Mouse (Mus musculus) heart, adult 2 months (tissue): ENCODE results near the gene Nsun5. TPM values are rescaled to one million over a fixed set of nuclear protein-coding genes. Genes with fewer than 3 reads are reported as not detected.

ENCODE experiments used
- DNase-seq, 2 experiments: peaks; one replicate each; pipeline ENCODE4 v3.0.0; 2021
- H3K27ac ChIP-seq: fragments of 200-600 bp; 2 replicates; pipeline ENCODE4 v1.8.1; 2022
- H3K27me3 ChIP-seq: fragments of 200-500 bp; 2 replicates; pipeline ENCODE4 v1.6.1; 2012; ENCODE audit warnings: mild to moderate bottlenecking, low read length, inconsistent platforms, mixed read lengths; ENCODE audit not compliant: control insufficient read depth, insufficient read depth
- H3K36me3 ChIP-seq: fragments of 200-500 bp; 2 replicates; pipeline ENCODE4 v1.6.1; 2012; ENCODE audit warnings: low read length, inconsistent platforms; ENCODE audit not compliant: control insufficient read depth, insufficient read depth
- H3K4me1 ChIP-seq: fragments of 200-500 bp; 2 replicates; pipeline ENCODE4 v1.6.1; 2011; ENCODE audit warnings: low read length; ENCODE audit not compliant: control insufficient read depth, insufficient read depth
- H3K4me3 ChIP-seq: fragments of 200-600 bp; 2 replicates; pipeline ENCODE4 v1.8.1; 2022
- H3K79me2 ChIP-seq: fragments of 200-500 bp; replicated peaks from 2 replicates; pipeline ENCODE4 v1.6.1; 2012; ENCODE audit warnings: mild to moderate bottlenecking, inconsistent platforms, low read length, moderate library complexity, mixed read lengths; ENCODE audit not compliant: control insufficient read depth, insufficient read depth
- H3K9ac ChIP-seq: fragments of 200-500 bp; 2 replicates; pipeline ENCODE4 v1.6.1; 2012; ENCODE audit warnings: low read depth, mild to moderate bottlenecking, control low read depth, inconsistent platforms, low read length, mixed read lengths
- CTCF ChIP-seq: fragments of 200-600 bp; IDR thresholded peaks from 2 replicates; pipeline ENCODE4 v1.8.1; 2022; ENCODE audit warnings: antibody characterized with exemption, mild to moderate bottlenecking, moderate library complexity
- EP300 ChIP-seq: fragments of 200-500 bp; IDR thresholded peaks from 2 replicates; pipeline ENCODE4 v1.6.1; 2011; ENCODE audit warnings: low read depth, low read length, control low read depth; ENCODE audit not compliant: insufficient read depth
- POLR2A ChIP-seq: fragments of 200-500 bp; IDR thresholded peaks from 2 replicates; pipeline ENCODE4 v1.6.1; 2011; ENCODE audit warnings: mild to moderate bottlenecking, low read depth, low read length, control low read depth; ENCODE audit not compliant: insufficient read depth
- WGBS: fragments of 180-500 bp; shearing (Covaris S2); methylation state at CpG from one replicate; pipeline ENCODE4 v1.1.7; 2018; 5-methylcytosine and 5-hydroxymethylcytosine counted together
- intact Hi-C: fragments of 180-260 bp; cut with DNase I; formaldehyde crosslinking; loops from one replicate; pipeline ENCODE4 v1.15.1; 2025
- polyA plus RNA-seq: library from polyadenylated mRNA; depleted of rRNA; stranded (reverse); fragments of >200 nt; gene quantifications from 2 replicates; pipeline ENCODE4 v1.2.3, GENCODE M21; 2012
- total RNA-seq, 2 experiments: library from RNA; stranded (reverse); gene quantifications; 2 replicates each; pipeline ENCODE4 v1.2.3; 2021

Gene Nsun5
- total and polyA plus RNA-seq, 3 experiments = 14.1 to 21.6 (median 18.3) TPM

DNA sequence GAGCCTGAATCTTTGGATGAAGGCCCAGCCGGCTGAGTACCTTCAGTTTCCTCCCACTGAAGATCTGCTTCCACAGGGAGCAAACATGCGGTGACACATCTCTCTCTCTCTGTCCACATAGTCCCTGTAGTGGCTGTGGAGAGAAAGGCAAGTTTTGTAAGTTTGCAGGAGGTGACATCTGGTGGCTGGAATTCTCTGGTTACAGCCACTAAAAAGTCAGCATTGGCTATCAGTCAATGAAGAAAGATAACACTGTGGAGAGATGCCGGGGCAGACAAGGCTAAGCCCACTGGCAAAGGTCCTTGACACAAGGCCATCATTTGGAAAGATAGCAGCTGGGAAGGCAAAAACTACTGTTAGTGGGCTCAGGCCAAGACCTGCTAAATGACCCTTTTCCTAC is 32.2 kb upstream of the Nsun5 start:
- H3K79me2 ChIP-seq = no peaks in the 10 kb centered on the region
- no peak overlapping the region for H3K4me3 ChIP-seq
- intact Hi-C loops = loop anchor here (5.0 kb wide), 1 partner anchor 100 kb away; no protein-coding TSS in a partner anchor
- H3K36me3 ChIP-seq = no peaks in the 10 kb centered on the region
- peak; percentile 53 for TF ChIP-seq CTCF
- no peak for TF ChIP-seq EP300
- no peak overlapping the region for H3K9ac ChIP-seq
- H3K27me3 ChIP-seq = no peaks in the 10 kb centered on the region
- WGBS = 32% methylated on average over 3 of the region's 3 CpGs
- no peaks in the 10 kb centered on the region for H3K4me1 ChIP-seq
- no peak overlapping the region for H3K27ac ChIP-seq
- no peak for DNase-seq

DNA sequence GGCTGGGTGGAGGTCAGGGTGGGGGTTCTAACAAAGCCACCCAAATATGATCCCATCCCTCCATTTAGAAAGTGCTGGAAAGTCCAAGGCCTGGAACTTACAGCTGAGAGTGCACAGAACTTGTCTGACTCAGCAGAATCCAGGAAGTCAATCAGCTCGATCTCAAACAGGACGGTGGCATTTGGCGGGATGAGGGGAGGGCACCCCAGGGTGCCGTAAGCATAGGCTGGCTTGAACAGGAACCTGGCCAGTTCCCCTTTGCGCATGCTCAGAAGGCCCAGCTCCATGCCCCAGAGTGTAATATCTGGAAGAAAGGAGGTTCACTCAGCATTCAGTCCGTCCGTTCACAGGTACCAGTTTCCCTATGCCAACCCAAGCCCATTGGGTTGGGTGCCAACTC is 23.8 kb upstream of the Nsun5 start:
- no peak for DNase-seq
- TF ChIP-seq EP300 (no peak), POLR2A (no peak)
- 61% methylated on average over 7 of the region's 7 CpGs for WGBS
- Histone ChIP-seq H3K27me3 (no peaks in the 10 kb centered on the region), H3K4me3 (no peak overlapping the region), H3K9ac (no peak overlapping the region), H3K79me2 (no peaks in the 10 kb centered on the region), H3K36me3 (no peaks in the 10 kb centered on the region), H3K27ac (no peak overlapping the region), H3K4me1 (no peaks in the 10 kb centered on the region)
- intact Hi-C loops = no loop called here

DNA sequence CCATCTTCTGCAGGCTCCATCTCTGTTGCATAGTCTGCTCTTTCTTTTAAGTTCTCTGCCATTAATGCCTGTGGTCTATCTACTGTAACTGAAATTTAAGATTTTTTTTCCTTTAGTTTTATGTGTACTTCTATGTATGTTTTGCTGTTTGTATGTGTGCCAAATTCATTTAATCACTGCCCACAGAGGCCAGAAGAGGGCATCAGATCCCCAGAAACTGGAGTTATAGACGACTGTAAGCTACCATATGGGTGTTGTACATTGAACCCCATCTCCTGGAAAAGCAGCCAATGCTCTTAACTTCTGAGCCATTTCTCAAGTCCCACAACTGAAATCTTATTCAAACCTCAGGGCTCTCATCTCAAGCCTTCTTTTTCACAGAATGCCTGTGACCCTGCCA is 23.3 kb upstream of the Nsun5 start:
- intact Hi-C loops = no loop called here
- H3K27me3 ChIP-seq = no peaks in the 10 kb centered on the region
- no peaks in the 10 kb centered on the region for H3K4me1 ChIP-seq
- no peaks in the 10 kb centered on the region for H3K79me2 ChIP-seq
- H3K9ac ChIP-seq = no peak overlapping the region
- no peak for DNase-seq
- H3K4me3 ChIP-seq = no peak overlapping the region
- TF ChIP-seq CTCF = peak; percentile 63
- no peak for TF ChIP-seq POLR2A
- no peak for TF ChIP-seq EP300
- WGBS = 21% methylated on average over 1 of the region's 1 CpGs
- no peaks in the 10 kb centered on the region for H3K36me3 ChIP-seq
- H3K27ac ChIP-seq = no peak overlapping the region

DNA sequence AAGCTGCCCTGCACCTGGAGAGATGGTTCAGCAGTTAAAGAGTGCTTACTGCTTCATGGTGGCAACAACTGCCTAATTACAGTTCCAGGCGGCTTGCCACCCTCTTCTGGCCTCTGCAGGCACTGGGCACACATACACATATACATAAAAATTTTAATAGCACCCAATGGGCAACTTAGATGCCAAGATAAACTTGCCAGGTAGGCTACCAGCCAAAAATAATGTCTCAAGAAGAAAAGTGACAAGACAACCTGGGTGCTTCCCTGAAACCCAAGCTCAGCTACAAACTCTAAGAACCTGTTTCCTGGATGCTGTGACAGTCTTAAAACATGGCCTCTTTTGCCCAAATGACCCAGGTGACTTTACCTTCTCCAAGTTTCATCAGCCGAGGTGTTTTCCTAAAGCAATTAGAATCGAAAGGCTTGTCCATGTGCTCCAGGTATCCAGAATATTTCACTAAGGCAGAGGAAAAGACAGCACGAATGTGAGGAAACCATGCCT is 22.2 kb upstream of the Nsun5 start:
- no peak for DNase-seq
- WGBS = 57% methylated on average over 4 of the region's 4 CpGs
- Histone ChIP-seq H3K27ac (no peak overlapping the region), H3K4me3 (no peak overlapping the region), H3K27me3 (no peaks in the 10 kb centered on the region), H3K9ac (no peak overlapping the region), H3K4me1 (no peaks in the 10 kb centered on the region), H3K36me3 (no peaks in the 10 kb centered on the region), H3K79me2 (no peaks in the 10 kb centered on the region)
- intact Hi-C loops = no loop called here
- TF ChIP-seq POLR2A (no peak), CTCF (no peak), EP300 (no peak)

DNA sequence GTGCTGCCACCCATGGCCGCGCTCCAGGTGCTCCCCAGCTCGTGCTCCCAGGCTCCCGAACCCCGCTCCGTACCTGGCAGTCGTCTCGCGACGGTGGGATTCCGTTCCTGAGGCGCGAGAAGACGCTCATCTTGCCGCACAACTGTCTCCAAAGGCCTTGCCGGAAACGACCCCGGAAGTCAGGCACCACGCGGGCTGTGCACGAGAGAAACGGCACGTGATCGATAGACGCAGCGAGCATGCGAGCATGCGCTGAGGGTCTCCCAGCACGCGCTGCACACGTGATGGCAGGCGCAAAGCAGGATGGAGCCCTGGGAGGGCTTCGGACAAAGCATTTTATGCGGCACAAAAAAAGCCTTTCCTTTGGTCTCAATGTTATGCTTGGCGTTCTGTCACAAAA is 19.9 kb upstream of the Nsun5 start, which contains the start of gene Fkbp6:
Fkbp6 (minus strand) TSS at position 183 of the 400 bp plus-strand sequence.
- TF ChIP-seq CTCF = no peak
- no peak for TF ChIP-seq POLR2A
- no peak for TF ChIP-seq EP300
- intact Hi-C loops = no loop called here
- H3K4me1 ChIP-seq = no peaks in the 10 kb centered on the region
- H3K4me3 ChIP-seq = no peak within 1 kb of the TSS
- H3K36me3 ChIP-seq = no peaks in the 10 kb centered on the region
- no peak within 1 kb of the TSS for H3K27ac ChIP-seq
- no peaks in the 10 kb centered on the region; the same call in 1 of the 2 replicates for H3K27me3 ChIP-seq
- no peaks in the 10 kb centered on the region for H3K79me2 ChIP-seq
- no peak within 1 kb of the TSS for H3K9ac ChIP-seq
- no peak for DNase-seq
- WGBS = 89% methylated on average over 35 of the region's 35 CpGs

DNA sequence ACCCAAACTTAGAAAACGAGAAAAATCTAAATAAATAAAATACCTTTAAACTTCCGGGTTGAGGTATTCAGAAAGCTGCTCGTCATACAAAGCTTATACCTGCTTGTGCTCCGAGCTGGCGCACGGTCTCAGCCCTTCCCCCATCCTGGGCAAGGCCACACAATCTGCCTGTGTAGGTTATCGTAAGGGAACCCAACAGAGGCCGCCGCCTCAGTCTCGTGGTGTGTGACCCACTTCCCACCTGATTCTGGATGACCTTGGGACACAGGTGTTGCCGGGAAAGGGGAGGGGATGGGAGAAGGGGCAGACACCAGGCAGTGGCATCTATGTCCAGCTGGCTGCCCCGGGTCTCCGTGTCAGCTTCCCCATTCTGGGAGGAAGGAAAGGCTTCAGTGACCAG is 18.1 kb upstream of the Nsun5 start:
- H3K27ac ChIP-seq = no peak overlapping the region
- intact Hi-C loops = no loop called here
- no peaks in the 10 kb centered on the region for H3K4me1 ChIP-seq
- H3K36me3 ChIP-seq = no peaks in the 10 kb centered on the region
- WGBS = 79% methylated on average over 13 of the region's 13 CpGs
- TF ChIP-seq EP300 = no peak
- TF ChIP-seq POLR2A = no peak
- no peak for DNase-seq
- no peak overlapping the region for H3K9ac ChIP-seq
- H3K4me3 ChIP-seq = no peak overlapping the region
- H3K79me2 ChIP-seq = no peaks in the 10 kb centered on the region
- no peaks in the 10 kb centered on the region; the same call in 1 of the 2 replicates for H3K27me3 ChIP-seq
